ENCODE assay signal across 8 mouse cellular contexts in genomic region chr7:75455223-75456151, GRCm38 (mm10). TPM values are rescaled to one million over a fixed set of nuclear protein-coding genes. Genes with fewer than 3 reads are reported as not detected.
A peak's percentile ranks its signal among the peaks of the same experiment; 100 is the strongest.
DNase-seq lines count a peak whose midpoint lies in the region; ATAC-seq lines count a peak whose summit lies in the region.

TSS of gene Akap13 (plus strand) at chr7:75455534.

- H3K4me2 ChIP-seq in hindbrain, embryonic 15.5 days, result peak within 1 kb of the TSS; percentile 93

- peaks cover 12% of the 10 kb centered on the region for H3K4me1 ChIP-seq in hindbrain, embryonic 15.5 days (replicated peaks)

- H3K9ac ChIP-seq in hindbrain, embryonic 15.5 days, result peak within 1 kb of the TSS; percentile 71

- no peaks in the 10 kb centered on the region for H3K36me3 ChIP-seq in hindbrain, embryonic 15.5 days

- peak; percentile 100 for ATAC-seq in hindbrain, embryonic 15.5 days (ENCODE audit: low FRiP score, low read depth)

- H3K27ac ChIP-seq in hindbrain, embryonic 15.5 days (replicated peaks), result peak within 1 kb of the TSS; percentile 96

- DNase-seq in T-cell, adult 2 months (ENCODE audit: low spot score), result peak; percentile 99
- peak; percentile 95 to 97 for DNase-seq in cerebellum, postnatal 36 days
- peak; percentile 97 to 98 for DNase-seq in frontal cortex, postnatal 36 days (ENCODE audit: low spot score in 2 of 2)
- peak; percentile 98 for DNase-seq in left cerebral cortex, adult 11 months (ENCODE audit: low spot score)
- DNase-seq in lung, postnatal 4 days, result peak; percentile 98 to 99
- DNase-seq in retina, postnatal 7 days (ENCODE audit: low read depth, low spot score), result peak; percentile 97
- DNase-seq in urinary bladder, adult 2 months (ENCODE audit: low spot score), result peak; percentile 97

- no peaks in the 10 kb centered on the region for H3K9me3 ChIP-seq in hindbrain, embryonic 15.5 days

- peak within 1 kb of the TSS; percentile 99 for H3K4me3 ChIP-seq in hindbrain, embryonic 15.5 days

- H3K27me3 ChIP-seq in hindbrain, embryonic 15.5 days, result no peaks in the 10 kb centered on the region

- 1% methylated on average over 89 of the region's 94 CpGs for WGBS in hindbrain, embryonic 15.5 days

RNA-seq across cellular contexts. Expression of gene Akap13, which starts in this region (rescaled TPM):
- 15.3 and 16.5 TPM in 2 replicates for polyA plus RNA-seq in hindbrain, embryonic 15.5 days (2015; fragmentation: Nextera tagmentation; extraction: Ambion mirVana)
- polyA plus RNA-seq in urinary bladder, adult 2 months (2012; rRNA removed), result 27.1 and 35.6 TPM in 2 replicates

Comparison
In these comparisons a context has a peak if more than half of its experiments do, and no peak if none do; other contexts are left out.
1. Peak in every context shown above with its lines: DNase-seq, ATAC-seq, H3K4me3 ChIP-seq and H3K27ac ChIP-seq.